In genomic region chr5:102267150-102267549, GRCm38 (mm10) we compare ENCODE assay signal across 16 mouse cellular contexts.
"Had no signal": no experiment of that assay in that cellular context is flagged by ENCODE, and none has a peak within 500 bp of the region (broad histone marks: within the 10 kb centered on the region; RNA-seq: fewer than 3 reads in every experiment).

No protein-coding gene starts in this region.

- H3K4me3 ChIP-seq: lung, embryonic 15.5 days; megakaryocyte, embryonic 14.5 days; midbrain, embryonic 13.5 days; midbrain, embryonic 15.5 days; neural tube, embryonic 12.5 days; stomach, embryonic 15.5 days had no signal

- H3K36me3 ChIP-seq: lung, embryonic 15.5 days; midbrain, embryonic 13.5 days; midbrain, embryonic 15.5 days; neural tube, embryonic 12.5 days; stomach, embryonic 15.5 days had no signal

- H3K4me1 ChIP-seq: lung, embryonic 15.5 days; megakaryocyte, embryonic 14.5 days; midbrain, embryonic 13.5 days; midbrain, embryonic 15.5 days; neural tube, embryonic 12.5 days; stomach, embryonic 15.5 days had no signal

- H3K27me3 ChIP-seq: lung, embryonic 15.5 days; megakaryocyte, embryonic 14.5 days; midbrain, embryonic 13.5 days; midbrain, embryonic 15.5 days; neural tube, embryonic 12.5 days; stomach, embryonic 15.5 days had no signal

- H3K9ac ChIP-seq: lung, embryonic 15.5 days; midbrain, embryonic 13.5 days; midbrain, embryonic 15.5 days; neural tube, embryonic 12.5 days; stomach, embryonic 15.5 days had no signal

- H3K9me3 ChIP-seq: lung, embryonic 15.5 days; midbrain, embryonic 13.5 days; midbrain, embryonic 15.5 days; neural tube, embryonic 12.5 days; stomach, embryonic 15.5 days had no signal

- ATAC-seq: lung, postnatal 0 days; midbrain, embryonic 13.5 days; midbrain, embryonic 15.5 days had no signal

- H3K27ac ChIP-seq: lung, embryonic 15.5 days; macrophage; midbrain, embryonic 13.5 days; midbrain, embryonic 15.5 days; neural tube, embryonic 12.5 days; stomach, embryonic 15.5 days; stomach, postnatal 0 days had no signal

- DNase-seq: lung, adult 2 months; lung, postnatal 14 days; lung, postnatal 36 days; right cerebral cortex, postnatal 14 days; thymus, adult 2 months; thymus, postnatal 36 days had no signal

- H3K4me2 ChIP-seq: lung, embryonic 15.5 days; midbrain, embryonic 11.5 days; midbrain, embryonic 13.5 days; midbrain, embryonic 15.5 days; neural tube, embryonic 12.5 days; stomach, embryonic 15.5 days had no signal
